Mouse (Mus musculus): ENCODE results near the gene Pdik1l. TPM values are rescaled to one million over a fixed set of nuclear protein-coding genes. Genes with fewer than 3 reads are reported as not detected.
A peak's percentile ranks its signal among the peaks of the same experiment; 100 is the strongest.

Pdik1l gene
- total and polyA plus RNA-seq, 2 experiments from 2014 or later: 9.4 to 31.0 TPM

DNA sequence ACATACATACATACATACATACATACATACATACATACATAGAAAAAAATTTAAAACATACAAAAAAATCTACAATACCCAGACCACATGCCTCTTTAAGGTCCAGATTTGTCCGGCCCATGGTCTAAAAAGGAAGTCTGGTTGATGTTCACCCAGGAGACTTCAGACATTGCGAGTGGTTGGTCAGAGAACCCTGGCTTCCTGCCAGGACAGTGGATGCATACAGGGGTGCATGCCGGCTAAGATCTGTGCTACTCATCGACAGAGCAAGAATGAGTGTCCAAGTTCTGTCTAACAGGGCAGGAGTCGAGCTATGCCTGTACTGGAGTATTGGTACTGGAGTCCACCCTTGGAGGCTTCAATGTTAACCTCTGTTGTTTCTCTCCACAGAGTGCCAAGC, 37.0 kb upstream of the Pdik1l start:
- Histone ChIP-seq H3K4me3 (ENCODE audit: low read depth, low read length) (no peak overlapping the region), H3K4me1 (ENCODE audit: control insufficient read depth, insufficient read depth) (peaks cover 4% of the 10 kb centered on the region; the same call in 1 of the 2 replicates), H3K27ac (ENCODE audit: low read depth) (no peak overlapping the region), H3K4me2 (ENCODE audit: low read depth, low read length) (no peak overlapping the region), H3K9ac (replicated peaks; ENCODE audit: low read depth, low read length) (no peak overlapping the region), H3K36me3 (replicated peaks; ENCODE audit: control insufficient read depth, insufficient read depth, low read length) (peaks cover 83% of the 10 kb centered on the region), H3K27me3 (ENCODE audit: control insufficient read depth, insufficient read depth, low read length) (no peaks in the 10 kb centered on the region), H3K9me3 (replicated peaks; ENCODE audit: control insufficient read depth, low read length) (no peaks in the 10 kb centered on the region)
- no peak for DNase-seq (ENCODE audit: low spot score)
- 24% methylated on average over 5 of the region's 5 CpGs for WGBS
- ATAC-seq (ENCODE audit: insufficient read depth, low read depth): 0 out of 2 replicates have a peak, but pooled peaks have one; percentile 19
- TF ChIP-seq EP300 (IDR thresholded peaks at IDR 0.05; ENCODE audit: low read depth) (no peak), CTCF (IDR thresholded peaks at IDR 0.05; ENCODE audit: low read depth) (no peak)

DNA sequence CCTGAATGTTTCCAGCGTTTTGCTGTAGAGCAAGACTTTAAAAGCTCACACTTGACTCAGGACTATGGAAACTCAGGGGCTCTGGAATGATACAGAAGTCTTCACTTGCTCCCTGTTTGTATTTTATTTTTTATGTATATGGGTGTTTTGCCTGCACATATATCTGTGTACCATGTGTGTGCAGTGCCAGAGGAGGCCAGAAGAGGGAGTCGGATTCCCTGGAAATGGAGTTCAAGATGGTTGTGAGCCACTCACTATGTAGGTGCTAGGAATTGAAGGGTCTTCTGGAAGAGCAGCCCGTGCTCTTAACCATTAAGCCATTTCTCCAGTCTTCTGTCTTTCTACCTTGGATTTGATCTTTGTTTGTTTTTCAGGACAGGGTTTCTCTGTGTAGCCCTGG, 33.8 kb upstream of the Pdik1l start:
- H3K4me2 ChIP-seq (ENCODE audit: low read depth, low read length): no peak overlapping the region
- no peak overlapping the region for H3K9ac ChIP-seq (replicated peaks; ENCODE audit: low read depth, low read length)
- H3K4me3 ChIP-seq (ENCODE audit: low read depth, low read length): no peak overlapping the region
- WGBS: 58% methylated on average over 3 of the region's 3 CpGs
- TF ChIP-seq CTCF (IDR thresholded peaks at IDR 0.05; ENCODE audit: low read depth): peak; percentile 51
- no peak for TF ChIP-seq EP300 (IDR thresholded peaks at IDR 0.05; ENCODE audit: low read depth)
- H3K9me3 ChIP-seq (replicated peaks; ENCODE audit: control insufficient read depth, low read length): no peaks in the 10 kb centered on the region
- H3K27ac ChIP-seq (ENCODE audit: low read depth): no peak overlapping the region
- DNase-seq (ENCODE audit: low spot score) (no peak), ATAC-seq (ENCODE audit: insufficient read depth, low read depth) (no peak)
- no peaks in the 10 kb centered on the region for H3K27me3 ChIP-seq (ENCODE audit: control insufficient read depth, insufficient read depth, low read length)
- H3K4me1 ChIP-seq (ENCODE audit: control insufficient read depth, insufficient read depth): peaks cover 28% of the 10 kb centered on the region
- peaks cover 65% of the 10 kb centered on the region for H3K36me3 ChIP-seq (replicated peaks; ENCODE audit: control insufficient read depth, insufficient read depth, low read length)

DNA sequence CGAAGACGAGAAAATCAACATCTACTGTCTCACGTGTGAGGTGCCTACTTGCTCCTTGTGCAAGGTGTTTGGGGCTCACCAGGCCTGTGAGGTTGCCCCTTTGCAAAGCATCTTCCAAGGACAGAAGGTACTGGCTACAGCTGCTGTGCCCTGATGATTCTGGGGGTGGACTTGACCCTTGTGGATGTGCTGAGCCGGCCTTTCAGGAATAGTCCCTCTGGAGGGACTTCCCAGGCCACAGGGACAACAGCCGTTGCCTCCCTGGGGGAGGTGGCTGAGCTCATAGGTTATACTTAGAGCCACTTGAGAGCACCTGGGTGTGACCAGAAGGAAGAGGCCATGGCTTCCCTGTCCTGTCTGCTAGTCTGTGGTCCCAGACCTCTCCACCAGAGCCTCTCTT, 32.0 kb upstream of the Pdik1l start:
- Histone ChIP-seq H3K4me2 (ENCODE audit: low read depth, low read length) (peak overlapping the region; percentile 63), H3K9me3 (replicated peaks; ENCODE audit: control insufficient read depth, low read length) (no peaks in the 10 kb centered on the region), H3K27me3 (ENCODE audit: control insufficient read depth, insufficient read depth, low read length) (no peaks in the 10 kb centered on the region), H3K27ac (ENCODE audit: low read depth) (peak overlapping the region; percentile 32; the same call in 1 of the 2 replicates), H3K4me3 (ENCODE audit: low read depth, low read length) (no peak overlapping the region), H3K36me3 (replicated peaks; ENCODE audit: control insufficient read depth, insufficient read depth, low read length) (peaks cover 49% of the 10 kb centered on the region), H3K4me1 (ENCODE audit: control insufficient read depth, insufficient read depth) (peaks cover 28% of the 10 kb centered on the region), H3K9ac (replicated peaks; ENCODE audit: low read depth, low read length) (no peak overlapping the region)
- ATAC-seq (ENCODE audit: insufficient read depth, low read depth): no peak
- 37% methylated on average over 5 of the region's 5 CpGs for WGBS
- TF ChIP-seq EP300 (IDR thresholded peaks at IDR 0.05; ENCODE audit: low read depth): no peak
- no peak for TF ChIP-seq CTCF (IDR thresholded peaks at IDR 0.05; ENCODE audit: low read depth)
- no peak for DNase-seq (ENCODE audit: low spot score)

DNA sequence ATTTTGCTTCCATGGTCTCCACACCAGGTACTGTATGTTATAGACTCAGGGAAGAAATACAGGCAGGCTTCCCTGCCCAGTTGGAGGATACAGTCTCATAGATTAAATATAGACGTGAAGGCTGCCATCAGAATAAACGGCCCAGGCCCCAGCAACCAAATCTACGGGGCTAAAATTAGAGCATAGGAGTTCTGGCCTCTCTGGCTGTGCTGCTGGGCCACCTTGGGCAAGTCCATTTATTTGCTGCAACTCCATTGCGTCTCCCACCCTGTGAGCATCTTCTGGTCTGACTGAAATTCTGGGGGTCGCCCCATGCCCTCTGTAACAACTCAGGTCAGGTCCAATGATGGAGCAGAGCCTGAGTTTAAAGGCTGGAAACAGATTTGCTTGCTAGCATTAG, 31.4 kb upstream of the Pdik1l start:
- H3K4me3 ChIP-seq (ENCODE audit: low read depth, low read length): peak overlapping the region; percentile 15; the same call in 1 of the 2 replicates
- 0 out of 2 replicates have a peak overlapping the region, but pooled peaks have one; percentile 22 for H3K9ac ChIP-seq (replicated peaks; ENCODE audit: low read depth, low read length)
- H3K27me3 ChIP-seq (ENCODE audit: control insufficient read depth, insufficient read depth, low read length): no peaks in the 10 kb centered on the region
- peaks cover 43% of the 10 kb centered on the region for H3K36me3 ChIP-seq (replicated peaks; ENCODE audit: control insufficient read depth, insufficient read depth, low read length)
- DNase-seq (ENCODE audit: low spot score): no peak
- H3K27ac ChIP-seq (ENCODE audit: low read depth): peak overlapping the region; percentile 32
- H3K9me3 ChIP-seq (replicated peaks; ENCODE audit: control insufficient read depth, low read length): no peaks in the 10 kb centered on the region
- H3K4me2 ChIP-seq (ENCODE audit: low read depth, low read length): peak overlapping the region; percentile 63
- ATAC-seq (ENCODE audit: insufficient read depth, low read depth): no peak
- 47% methylated on average over 5 of the region's 5 CpGs for WGBS
- no peak for TF ChIP-seq CTCF (IDR thresholded peaks at IDR 0.05; ENCODE audit: low read depth)
- TF ChIP-seq EP300 (IDR thresholded peaks at IDR 0.05; ENCODE audit: low read depth): no peak
- peaks cover 28% of the 10 kb centered on the region for H3K4me1 ChIP-seq (ENCODE audit: control insufficient read depth, insufficient read depth)

DNA sequence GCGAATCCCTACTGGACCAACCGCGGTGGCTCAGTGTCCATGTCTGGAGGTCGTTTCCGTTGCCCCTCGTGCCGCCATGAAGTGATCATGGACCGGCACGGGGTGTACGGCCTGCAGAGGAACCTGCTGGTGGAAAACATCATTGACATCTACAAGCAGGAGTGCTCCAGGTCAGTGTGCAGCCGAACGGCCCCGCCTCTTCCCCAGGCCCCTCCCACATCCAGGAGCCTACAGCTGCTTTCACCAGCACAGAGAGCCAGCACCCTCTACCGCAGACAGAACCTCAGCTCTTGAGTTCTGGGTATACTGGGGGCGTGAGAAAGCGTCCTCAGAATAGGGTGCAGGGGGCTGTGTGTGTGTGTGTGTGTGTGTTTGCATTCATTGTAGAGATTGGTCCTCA, 28.7 kb upstream of the Pdik1l start:
- H3K4me2 ChIP-seq (ENCODE audit: low read depth, low read length): peak overlapping the region; percentile 63
- WGBS: 22% methylated on average over 16 of the region's 16 CpGs
- DNase-seq (ENCODE audit: low spot score): peak; percentile 69
- peak overlapping the region; percentile 59 for H3K9ac ChIP-seq (replicated peaks; ENCODE audit: low read depth, low read length)
- H3K36me3 ChIP-seq (replicated peaks; ENCODE audit: control insufficient read depth, insufficient read depth, low read length): peaks cover 19% of the 10 kb centered on the region
- peak overlapping the region; percentile 63 for H3K4me3 ChIP-seq (ENCODE audit: low read depth, low read length)
- H3K27ac ChIP-seq (ENCODE audit: low read depth): peak overlapping the region; percentile 94
- TF ChIP-seq EP300 (IDR thresholded peaks at IDR 0.05; ENCODE audit: low read depth) (no peak), CTCF (IDR thresholded peaks at IDR 0.05; ENCODE audit: low read depth) (peak; percentile 38)
- peaks cover 28% of the 10 kb centered on the region for H3K4me1 ChIP-seq (ENCODE audit: control insufficient read depth, insufficient read depth)
- peak; percentile 36 for ATAC-seq (ENCODE audit: insufficient read depth, low read depth)
- no peaks in the 10 kb centered on the region for H3K27me3 ChIP-seq (ENCODE audit: control insufficient read depth, insufficient read depth, low read length)
- no peaks in the 10 kb centered on the region for H3K9me3 ChIP-seq (replicated peaks; ENCODE audit: control insufficient read depth, low read length)

DNA sequence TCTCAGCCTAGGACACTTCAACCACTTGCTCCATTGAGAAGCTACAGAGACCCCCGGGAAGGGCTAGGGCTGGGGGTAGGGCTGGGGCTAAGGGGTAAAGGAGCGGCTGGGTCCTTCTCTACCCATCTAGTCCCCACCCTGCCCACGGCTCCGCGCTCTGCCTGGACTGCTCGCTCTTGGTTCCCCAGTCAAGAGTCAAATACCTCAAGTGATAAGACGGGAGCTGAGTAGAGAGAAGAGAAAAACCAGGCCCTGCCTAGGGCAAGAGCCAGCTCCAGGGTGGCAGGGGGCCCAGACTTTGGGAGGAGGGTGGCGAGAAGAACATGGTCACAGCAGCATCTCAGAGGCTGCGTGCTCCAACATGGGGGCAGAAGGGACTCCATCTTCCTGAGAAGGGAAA, 27.8 kb upstream of the Pdik1l start:
- H3K4me3 ChIP-seq (ENCODE audit: low read depth, low read length): peak overlapping the region; percentile 63

More for the DNA sequence above, 27.8 kb upstream of the Pdik1l start:
- no peaks in the 10 kb centered on the region for H3K9me3 ChIP-seq (replicated peaks; ENCODE audit: control insufficient read depth, low read length)
- peak; percentile 82 for DNase-seq (ENCODE audit: low spot score)
- H3K27ac ChIP-seq (ENCODE audit: low read depth): peak overlapping the region; percentile 94
- TF ChIP-seq CTCF (IDR thresholded peaks at IDR 0.05; ENCODE audit: low read depth) (no peak; the same call in 1 of the 2 replicates), EP300 (IDR thresholded peaks at IDR 0.05; ENCODE audit: low read depth) (0 out of 2 replicates have a peak, but pooled peaks have one; percentile 35)
- peak; percentile 86 for ATAC-seq (ENCODE audit: insufficient read depth, low read depth)
- H3K4me1 ChIP-seq (ENCODE audit: control insufficient read depth, insufficient read depth): peaks cover 28% of the 10 kb centered on the region
- no peaks in the 10 kb centered on the region for H3K27me3 ChIP-seq (ENCODE audit: control insufficient read depth, insufficient read depth, low read length)
- H3K36me3 ChIP-seq (replicated peaks; ENCODE audit: control insufficient read depth, insufficient read depth, low read length): peaks cover 15% of the 10 kb centered on the region; the same call in 1 of the 2 replicates
- peak overlapping the region; percentile 63 for H3K4me2 ChIP-seq (ENCODE audit: low read depth, low read length)
- 19% methylated on average over 9 of the region's 9 CpGs for WGBS
- H3K9ac ChIP-seq (replicated peaks; ENCODE audit: low read depth, low read length): peak overlapping the region; percentile 59

Data from heart, postnatal 0 days (tissue).